Mouse (Mus musculus) myocyte (in vitro differentiated cells): ENCODE measurements around the gene Tada1. TPM values are rescaled to one million over a fixed set of nuclear protein-coding genes. Genes with fewer than 3 reads are reported as not detected.

ENCODE experiments used
- H3K27me3 ChIP-seq: one replicate; pipeline ENCODE4 v1.6.1; 2011; ENCODE audit not compliant: control insufficient read depth, insufficient read depth, insufficient read length
- H3K36me3 ChIP-seq: one replicate; pipeline ENCODE4 v1.6.1; 2011; ENCODE audit not compliant: control insufficient read depth, insufficient read depth
- H3K4me2 ChIP-seq: one replicate; pipeline ENCODE4 v1.6.1; 2011; ENCODE audit warnings: low read depth, control low read depth
- H3K4me3 ChIP-seq: one replicate; pipeline ENCODE4 v1.5.1; 2011; ENCODE audit warnings: mild to moderate bottlenecking, control low read depth, moderate library complexity
- H3K79me2 ChIP-seq: one replicate; pipeline ENCODE4 v1.6.1; 2011; ENCODE audit not compliant: control insufficient read depth, insufficient read depth
- H3ac ChIP-seq: one replicate; pipeline ENCODE4 v1.6.1; 2011; ENCODE audit not compliant: control insufficient read depth, insufficient read length
- CEBPB ChIP-seq: IDR thresholded peaks from 2 replicates; pipeline ENCODE4 v1.6.1; 2011; ENCODE audit warnings: mild to moderate bottlenecking, moderate library complexity; ENCODE audit not compliant: poor library complexity, insufficient read depth, severe bottlenecking
- E2F4 ChIP-seq: IDR thresholded peaks from one replicate; pipeline ENCODE4 v1.6.1; 2011; ENCODE audit warnings: mild to moderate bottlenecking, control low read depth, moderate library complexity; ENCODE audit not compliant: insufficient read depth
- MAX ChIP-seq: IDR thresholded peaks from one replicate; pipeline ENCODE4 v1.6.1; 2011; ENCODE audit warnings: low read depth, mild to moderate bottlenecking, control low read depth
- MYOD1 ChIP-seq, 3 experiments: IDR thresholded peaks; one replicate each; pipeline ENCODE4 v1.6.1; 2011; ENCODE audit warnings: control low read depth in 2 of 3, low read depth in 2 of 3, mild to moderate bottlenecking in 2 of 3, moderate library complexity in 1 of 3; ENCODE audit not compliant: insufficient read length in 2 of 3, control insufficient read depth in 1 of 3
- MYOG ChIP-seq, 3 experiments: IDR thresholded peaks; one replicate each; pipeline ENCODE4 v1.6.1; 2011; ENCODE audit warnings: control low read depth in 2 of 3, low read depth in 2 of 3, mild to moderate bottlenecking in 2 of 3; ENCODE audit not compliant: insufficient read length in 2 of 3, control insufficient read depth in 1 of 3, insufficient read depth in 1 of 3
- POLR2A ChIP-seq: IDR thresholded peaks from one replicate; pipeline ENCODE4 v1.6.1; 2011; ENCODE audit warnings: low read depth, mild to moderate bottlenecking, control low read depth, moderate library complexity; ENCODE audit not compliant: insufficient read length
- POLR2AphosphoS2 ChIP-seq: IDR thresholded peaks from one replicate; pipeline ENCODE4 v1.6.1; 2011; ENCODE audit warnings: low read depth, control low read depth; ENCODE audit not compliant: insufficient read length
- REST ChIP-seq: IDR thresholded peaks from one replicate; pipeline ENCODE4 v1.6.1; 2011; ENCODE audit warnings: mild to moderate bottlenecking, control low read depth, moderate library complexity; ENCODE audit not compliant: insufficient read depth, insufficient read length
- SRF ChIP-seq: IDR thresholded peaks from one replicate; pipeline ENCODE4 v1.6.1; 2011; ENCODE audit warnings: low read depth; ENCODE audit not compliant: control insufficient read depth, insufficient read length
- TCF12 ChIP-seq: IDR thresholded peaks from one replicate; pipeline ENCODE4 v1.6.1; 2011; ENCODE audit warnings: mild to moderate bottlenecking, control low read depth; ENCODE audit not compliant: poor library complexity, insufficient read depth, severe bottlenecking
- TCF3 ChIP-seq: IDR thresholded peaks from one replicate; pipeline ENCODE4 v1.6.1; 2011; ENCODE audit warnings: low read depth, control low read depth; ENCODE audit not compliant: insufficient read length
- USF1 ChIP-seq: IDR thresholded peaks from one replicate; pipeline ENCODE4 v1.6.1; 2011; ENCODE audit warnings: low read depth, mild to moderate bottlenecking, control low read depth, moderate library complexity
- polyA plus RNA-seq: library from polyadenylated mRNA; unstranded; fragments of >200 nt; fragmentation: generic; extraction: Trizol; gene quantifications from one replicate; pipeline ENCODE4 v1.2.1, GENCODE M21; 2012; ENCODE audit warnings: missing spikeins

The Tada1 gene
- polyA plus RNA-seq, 1 experiment = 11.7 TPM

GRCm38 (mm10) chr1:166381821-166382220, 2.9 kb downstream of the Tada1 start:
- TF ChIP-seq E2F4 (no peak), MYOG (IDR thresholded peaks at IDR 0.05; ENCODE audit: control insufficient read depth in 1 of 3, insufficient read depth in 1 of 3, insufficient read length in 2 of 3, low read depth in 2 of 3) (no peak), USF1 (no peak), MYOD1 (IDR thresholded peaks at IDR 0.05; ENCODE audit: control insufficient read depth in 1 of 3, insufficient read length in 2 of 3, low read depth in 2 of 3) (no peak)
- no peaks in the 10 kb centered on the region for H3K27me3 ChIP-seq
- H3K4me2 ChIP-seq = peak overlapping the region; percentile 94
- no peak overlapping the region for H3K4me3 ChIP-seq
- H3K36me3 ChIP-seq = peaks cover 6% of the 10 kb centered on the region
- H3K79me2 ChIP-seq = peaks cover 28% of the 10 kb centered on the region
- no peak overlapping the region for H3ac ChIP-seq

GRCm38 (mm10) chr1:166382626-166383025, 3.7 kb downstream of the Tada1 start:
- no peak overlapping the region for H3K4me3 ChIP-seq
- H3K79me2 ChIP-seq = peaks cover 28% of the 10 kb centered on the region
- no peak overlapping the region for H3ac ChIP-seq
- H3K27me3 ChIP-seq = no peaks in the 10 kb centered on the region
- no peak for TF ChIP-seq MAX
- no peak for TF ChIP-seq MYOD1 (IDR thresholded peaks at IDR 0.05; ENCODE audit: control insufficient read depth in 1 of 3, insufficient read length in 2 of 3, low read depth in 2 of 3)
- TF ChIP-seq MYOG (IDR thresholded peaks at IDR 0.05; ENCODE audit: control insufficient read depth in 1 of 3, insufficient read depth in 1 of 3, insufficient read length in 2 of 3, low read depth in 2 of 3) = no peak
- no peak for TF ChIP-seq E2F4
- TF ChIP-seq SRF = no peak
- TF ChIP-seq POLR2AphosphoS2 = no peak
- no peak for TF ChIP-seq TCF3
- TF ChIP-seq POLR2A = no peak
- TF ChIP-seq USF1 = no peak
- TF ChIP-seq TCF12 = no peak
- TF ChIP-seq REST = no peak
- TF ChIP-seq CEBPB = no peak
- H3K36me3 ChIP-seq = peaks cover 6% of the 10 kb centered on the region
- no peak overlapping the region for H3K4me2 ChIP-seq

DNA sequence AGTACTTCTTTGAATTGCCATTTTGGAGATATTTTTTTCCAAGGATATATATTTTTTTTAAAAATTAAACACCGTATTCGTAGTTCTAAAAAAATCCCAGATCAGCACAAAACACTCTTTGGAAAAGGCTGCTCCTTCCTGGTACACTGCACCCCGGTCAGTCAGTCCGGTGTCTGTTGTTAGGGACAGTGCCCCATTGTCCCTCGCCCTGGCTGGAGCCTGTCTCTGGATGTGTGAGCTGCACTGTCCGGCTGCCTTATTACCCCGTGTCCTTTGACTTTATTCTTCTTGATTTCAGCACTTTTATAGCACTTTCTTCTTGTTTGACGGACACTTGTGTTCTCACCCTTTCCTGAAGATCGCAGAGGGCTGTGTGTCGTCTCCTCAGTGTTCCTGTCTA, 5.7 kb downstream of the Tada1 start:
- peaks cover 28% of the 10 kb centered on the region for H3K79me2 ChIP-seq
- no peak overlapping the region for H3ac ChIP-seq
- no peak overlapping the region for H3K4me3 ChIP-seq
- no peaks in the 10 kb centered on the region for H3K27me3 ChIP-seq
- TF ChIP-seq REST = no peak
- H3K36me3 ChIP-seq = peaks cover 21% of the 10 kb centered on the region
- no peak overlapping the region for H3K4me2 ChIP-seq

GRCm38 (mm10) chr1:166385431-166385830, 6.5 kb downstream of the Tada1 start:
- Histone ChIP-seq H3K36me3 (peaks cover 26% of the 10 kb centered on the region), H3K27me3 (no peaks in the 10 kb centered on the region), H3ac (no peak overlapping the region), H3K79me2 (peaks cover 21% of the 10 kb centered on the region), H3K4me2 (no peak overlapping the region), H3K4me3 (no peak overlapping the region)
- no peak for TF ChIP-seq REST
- TF ChIP-seq MAX = no peak
- no peak for TF ChIP-seq USF1
- no peak for TF ChIP-seq POLR2AphosphoS2
- TF ChIP-seq POLR2A = no peak
- no peak for TF ChIP-seq MYOG (IDR thresholded peaks at IDR 0.05; ENCODE audit: control insufficient read depth in 1 of 3, insufficient read depth in 1 of 3, insufficient read length in 2 of 3, low read depth in 2 of 3)
- no peak for TF ChIP-seq MYOD1 (IDR thresholded peaks at IDR 0.05; ENCODE audit: control insufficient read depth in 1 of 3, insufficient read length in 2 of 3, low read depth in 2 of 3)
- no peak for TF ChIP-seq TCF12
- no peak for TF ChIP-seq E2F4
- TF ChIP-seq SRF = no peak
- TF ChIP-seq CEBPB = no peak
- no peak for TF ChIP-seq TCF3

DNA sequence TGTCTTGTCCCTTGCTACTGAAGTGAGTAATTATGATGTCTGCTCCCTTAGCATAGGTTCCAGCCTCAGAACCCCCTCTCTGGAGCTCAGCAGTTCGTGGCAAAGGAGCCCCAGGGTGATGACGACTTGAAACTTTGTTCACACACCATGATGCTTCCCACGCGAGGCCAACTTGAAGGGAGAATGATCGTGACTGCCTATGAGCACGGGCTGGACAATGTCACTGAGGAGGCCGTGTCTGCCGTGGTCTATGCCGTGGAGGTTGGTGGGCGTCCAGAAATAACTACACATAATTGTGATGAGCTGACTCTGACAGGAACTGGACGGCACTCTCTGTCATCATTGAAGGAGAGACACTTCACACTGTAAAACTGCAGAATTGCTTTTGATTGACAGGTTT, 9.6 kb downstream of the Tada1 start:
- H3K4me2 ChIP-seq = no peak overlapping the region
- H3K36me3 ChIP-seq = peaks cover 47% of the 10 kb centered on the region
- H3K4me3 ChIP-seq = no peak overlapping the region
- no peak for TF ChIP-seq REST
- peak; percentile 38 for TF ChIP-seq POLR2AphosphoS2
- no peaks in the 10 kb centered on the region for H3K79me2 ChIP-seq
- no peaks in the 10 kb centered on the region for H3K27me3 ChIP-seq
- no peak overlapping the region for H3ac ChIP-seq
